Mouse (Mus musculus) layer of hippocampus, adult 11-12 months (tissue): ENCODE results near the gene Ncam1.

Source experiments
- DNase-seq: peaks from one replicate; pipeline ENCODE4 v3.0.0; 2022; ENCODE audit warnings: low spot score

The Ncam1 gene

DNA sequence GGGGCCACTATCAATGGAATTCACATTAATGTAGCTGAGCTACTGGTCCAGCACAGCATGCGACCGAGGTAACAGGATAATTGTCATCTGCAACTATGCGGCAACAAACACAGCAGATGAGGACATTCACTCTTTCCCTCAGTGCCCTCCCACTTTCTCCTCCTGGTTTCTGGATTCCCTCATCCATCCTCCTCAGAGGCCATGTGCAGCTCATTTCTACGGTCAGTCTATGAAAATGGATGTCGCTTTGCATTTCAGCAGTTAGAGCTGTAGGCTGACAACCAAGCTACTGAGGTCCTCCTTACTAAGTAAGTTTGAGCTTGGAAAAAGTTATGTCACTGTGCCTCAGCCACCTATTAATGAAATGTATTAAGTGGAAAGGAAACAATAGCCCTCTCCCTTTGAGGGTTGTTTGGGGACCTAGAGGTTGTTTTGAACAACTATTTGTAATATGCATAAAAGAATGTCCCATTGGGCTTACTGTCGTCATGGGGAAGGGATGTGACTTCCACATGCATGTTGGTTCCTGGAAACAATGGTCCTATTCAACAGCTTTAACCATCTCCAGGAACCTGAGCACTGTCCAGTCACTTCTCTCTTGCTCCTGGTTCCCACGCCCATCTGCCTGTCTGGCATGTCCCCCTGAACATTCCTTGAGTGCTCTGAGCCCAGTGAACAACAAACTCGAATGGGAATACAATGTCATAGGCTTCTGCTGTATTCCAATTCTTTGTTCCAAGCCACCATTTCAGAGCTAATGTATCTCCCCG, 122.8 kb downstream of the Ncam1 start:
- DNase-seq: no peak

- no peak for DNase-seq
Observed at GRCm38 (mm10) chr9:49672646-49673199, 126.0 kb downstream of the Ncam1 start.

DNA sequence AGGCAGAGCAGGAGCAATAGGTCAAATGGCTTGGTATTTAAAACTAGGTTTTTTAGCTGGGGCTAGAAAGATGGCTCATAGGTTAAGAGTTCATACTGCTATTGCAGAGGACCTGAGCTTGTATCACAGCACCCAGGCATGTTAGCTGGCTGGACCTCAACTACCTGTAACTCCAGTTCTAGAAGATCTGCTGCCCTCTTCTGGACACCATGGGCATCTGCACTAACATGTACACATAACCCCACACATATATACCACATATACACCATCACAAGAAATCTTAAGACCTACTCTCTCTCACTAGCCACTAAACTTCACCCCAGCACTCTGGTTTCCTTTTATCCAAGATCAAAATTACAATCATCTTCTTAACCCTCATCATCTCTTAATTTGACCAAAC, 131.7 kb downstream of the Ncam1 start:
- no peak for DNase-seq

DNA sequence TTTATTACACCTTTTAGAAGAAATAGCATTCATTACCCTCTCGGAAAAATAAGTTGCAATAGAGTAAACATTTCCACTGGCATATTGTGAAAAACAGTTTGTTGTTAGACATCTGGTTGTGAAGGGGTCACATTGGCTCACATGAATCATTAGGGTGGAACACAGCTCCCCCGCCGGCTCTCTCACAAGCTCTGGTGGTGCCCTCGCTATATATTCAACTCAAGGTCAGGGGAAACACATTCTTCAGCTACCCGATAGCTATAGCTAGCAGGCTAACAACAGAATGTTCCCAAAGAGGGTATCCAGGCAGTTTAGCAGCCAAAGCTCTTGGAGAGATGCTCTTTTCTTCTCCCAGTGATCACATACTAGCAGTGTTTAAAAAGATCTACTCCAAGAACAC, 133.4 kb downstream of the Ncam1 start:
- DNase-seq: no peak

DNA sequence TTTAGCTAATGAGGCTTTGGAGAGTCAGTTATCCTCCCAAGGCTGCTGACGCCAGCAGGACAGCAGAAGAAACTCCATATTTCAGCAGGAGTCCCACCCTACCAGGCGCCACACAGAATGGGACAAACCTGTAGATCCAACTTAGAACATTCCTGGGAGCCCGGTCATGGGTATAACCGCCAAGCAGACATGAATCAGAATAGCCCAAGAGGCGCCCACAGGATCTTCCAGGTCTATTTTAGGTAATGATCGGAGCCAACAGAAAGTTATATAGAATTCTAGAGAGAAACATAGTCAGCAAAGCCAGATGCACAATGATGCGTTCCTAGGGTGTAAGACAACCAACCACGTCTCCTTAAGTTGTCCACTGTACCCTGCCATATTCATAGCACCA, 134.8 kb downstream of the Ncam1 start:
- DNase-seq: no peak

- no peak for DNase-seq
Observed at GRCm38 (mm10) chr9:49662958-49663926, 135.5 kb downstream of the Ncam1 start.

DNA sequence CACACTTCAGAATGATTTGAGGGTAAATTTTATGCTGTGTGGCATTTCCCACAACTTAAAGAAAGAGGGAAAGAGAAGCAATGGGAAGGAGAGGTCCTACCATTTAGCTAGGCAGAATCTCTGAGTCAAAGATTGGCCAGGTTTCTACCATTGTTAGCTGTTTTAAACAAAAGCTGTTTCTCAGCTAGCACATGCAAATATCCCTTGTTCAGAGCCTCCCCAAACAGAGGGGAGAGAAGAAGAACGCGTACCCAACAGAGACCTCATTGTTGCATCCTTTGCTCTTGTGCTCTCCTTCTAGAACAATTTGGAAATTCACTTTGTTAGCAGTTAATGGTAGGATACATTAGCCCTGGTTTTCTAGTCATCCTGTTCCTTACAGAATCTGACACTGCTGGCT, 137.2 kb downstream of the Ncam1 start:
- DNase-seq: peak; percentile 32

DNA sequence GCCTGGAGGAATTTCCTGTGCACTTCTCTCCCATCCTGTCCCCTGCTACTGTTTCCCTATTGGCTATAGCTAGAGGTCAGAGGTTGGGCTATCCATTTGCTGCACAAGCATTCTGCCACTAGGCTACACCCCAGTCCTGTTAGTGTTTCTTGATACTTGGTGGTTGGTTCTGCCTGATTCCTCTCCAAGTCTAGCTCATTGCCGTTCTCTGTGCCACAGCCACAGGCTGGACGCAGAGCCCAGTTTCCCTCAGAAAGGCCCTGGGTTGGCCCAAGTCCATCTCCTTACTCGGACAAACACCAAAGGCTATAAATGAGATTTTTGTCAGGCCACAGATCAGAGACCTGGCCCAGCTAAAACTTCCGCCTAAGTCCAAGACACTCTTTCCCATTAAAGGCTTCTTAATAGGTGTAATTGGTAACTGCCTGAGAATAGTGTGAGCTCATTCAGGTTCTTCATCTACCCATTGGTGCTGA, 140.3 kb downstream of the Ncam1 start:
- DNase-seq: peak; percentile 70

DNA sequence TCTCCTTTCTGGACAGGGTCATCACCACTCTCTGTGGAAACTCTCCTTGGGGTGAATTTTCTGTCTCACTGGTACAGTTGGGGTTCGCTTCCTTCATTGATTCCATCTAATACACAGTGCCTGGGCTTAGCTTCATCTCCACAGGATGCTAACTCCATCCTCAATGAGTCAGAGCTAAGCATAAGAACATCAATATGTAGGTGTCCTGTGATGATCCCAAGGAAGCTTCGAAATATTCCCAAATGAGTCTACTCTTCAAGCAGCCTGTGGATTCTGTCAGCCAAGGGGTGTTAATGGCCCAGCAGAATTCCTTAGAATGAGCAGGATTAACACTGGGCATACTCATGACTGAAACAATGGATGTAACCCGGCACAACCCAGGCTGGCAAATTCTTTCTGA, 144.3 kb downstream of the Ncam1 start:
- no peak for DNase-seq

DNA sequence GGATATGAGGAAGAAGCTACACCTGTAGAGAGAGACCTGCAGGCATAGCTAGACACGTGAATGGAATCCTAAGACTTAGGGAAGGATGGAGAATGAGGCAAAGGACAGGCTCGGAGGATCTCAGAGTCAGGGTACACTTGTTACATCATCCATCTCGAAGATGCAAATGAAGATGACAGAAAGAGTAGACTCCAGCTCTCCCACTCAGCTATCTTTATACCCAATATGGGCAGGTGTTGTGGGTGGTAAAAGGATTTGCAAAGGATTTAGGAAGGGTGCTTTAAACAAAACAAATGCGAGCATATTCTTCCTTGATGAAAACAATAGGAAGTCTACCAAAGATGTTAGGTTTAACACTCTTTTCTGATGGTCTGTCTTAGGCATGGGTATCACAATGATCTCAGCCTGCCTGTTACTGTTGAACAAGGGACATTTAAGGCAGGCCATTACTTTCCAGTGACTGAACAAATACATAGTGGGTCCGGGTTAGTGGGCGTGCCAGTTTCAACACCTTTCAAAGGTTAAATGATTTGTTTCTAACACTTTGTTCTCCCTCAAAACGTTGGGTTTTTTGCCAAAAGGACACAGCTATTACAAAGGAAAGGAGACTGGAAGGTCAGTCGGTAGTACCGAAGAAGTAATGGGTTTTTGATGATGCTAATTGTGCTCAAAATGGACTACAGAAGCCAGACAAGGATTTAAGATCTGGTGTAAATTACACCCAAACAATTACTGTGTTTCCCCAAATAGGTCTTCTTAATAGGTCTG, 145.1 kb downstream of the Ncam1 start:
- no peak for DNase-seq

DNA sequence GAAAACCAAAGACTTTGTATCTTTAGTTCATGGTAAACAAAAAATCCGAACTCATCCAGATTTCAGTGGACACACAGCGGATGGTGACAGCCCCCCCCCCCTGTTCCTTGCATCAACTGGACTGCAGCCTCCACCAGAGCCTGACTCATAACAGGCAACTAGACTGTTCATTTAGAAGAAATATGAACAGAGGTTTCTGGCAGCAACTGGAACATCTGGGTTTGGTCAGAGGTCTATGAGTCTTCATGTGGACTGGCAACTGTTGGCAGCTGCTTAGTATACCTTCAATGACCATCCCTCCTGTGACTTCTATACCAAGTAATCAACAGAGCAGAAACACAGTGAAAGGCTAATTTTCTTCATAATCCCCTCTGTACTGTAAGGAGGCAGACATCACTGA, 154.4 kb downstream of the Ncam1 start:
- DNase-seq: no peak

GRCm38 (mm10) chr9:49640764-49641163, 158.0 kb downstream of the Ncam1 start:
- no peak for DNase-seq

GRCm38 (mm10) chr9:49640142-49640541, 158.6 kb downstream of the Ncam1 start:
- no peak for DNase-seq

GRCm38 (mm10) chr9:49637955-49638354, 160.8 kb downstream of the Ncam1 start:
- DNase-seq: no peak

DNA sequence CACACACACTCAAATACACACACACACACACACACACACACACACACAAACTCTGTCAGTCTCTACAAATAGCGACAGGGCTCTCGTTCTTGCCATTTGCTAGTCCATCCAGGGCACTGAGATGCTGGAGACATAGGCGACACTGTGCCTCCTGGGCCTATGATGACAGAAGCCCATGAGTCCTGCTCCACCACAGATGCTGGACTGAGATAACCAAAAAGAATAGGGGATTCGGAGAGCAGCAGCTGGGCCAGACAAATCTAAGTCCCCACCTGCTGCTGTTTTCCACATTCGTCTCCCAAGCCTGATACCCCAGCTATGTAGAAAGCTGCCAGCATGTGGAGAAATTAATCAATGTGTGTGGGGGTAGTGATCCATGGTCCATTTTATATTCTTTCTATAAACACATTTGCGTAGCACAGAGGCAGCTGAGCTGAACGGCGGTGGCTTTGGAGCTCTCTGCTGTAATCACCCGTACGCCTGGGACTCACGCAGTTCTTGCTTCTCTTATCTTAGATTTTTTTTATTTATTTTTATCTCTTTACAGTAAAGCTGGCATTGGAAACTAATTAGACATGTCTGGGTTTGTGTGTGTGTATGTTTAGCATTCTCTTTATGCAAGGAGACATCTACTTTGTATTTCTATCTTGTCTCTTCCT, 162.9 kb downstream of the Ncam1 start:
- no peak for DNase-seq

DNA sequence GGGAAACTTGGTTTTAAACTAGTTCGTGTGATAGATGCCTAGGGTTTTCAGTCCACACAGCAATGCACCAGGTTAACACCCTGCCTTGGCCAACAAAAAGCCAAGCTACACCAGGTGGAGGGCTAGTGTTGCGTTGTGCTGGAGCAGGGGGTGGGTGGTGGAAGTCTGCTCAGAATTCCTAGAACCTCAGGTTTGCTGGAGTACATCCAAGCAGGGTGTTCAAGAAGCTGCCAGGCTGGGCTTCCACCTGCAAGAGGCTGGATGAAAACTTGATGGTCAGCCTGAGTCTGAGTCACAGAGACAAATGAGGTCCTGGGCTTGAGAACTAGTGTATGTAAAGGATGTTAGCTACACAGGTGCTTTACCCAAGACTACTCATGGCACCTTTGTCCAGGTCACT, 166.1 kb downstream of the Ncam1 start:
- DNase-seq: no peak

- no peak for DNase-seq
Observed at GRCm38 (mm10) chr9:49630336-49630735, 168.4 kb downstream of the Ncam1 start.

- DNase-seq: no peak
Observed at GRCm38 (mm10) chr9:49624910-49625309, 173.8 kb downstream of the Ncam1 start.

DNA sequence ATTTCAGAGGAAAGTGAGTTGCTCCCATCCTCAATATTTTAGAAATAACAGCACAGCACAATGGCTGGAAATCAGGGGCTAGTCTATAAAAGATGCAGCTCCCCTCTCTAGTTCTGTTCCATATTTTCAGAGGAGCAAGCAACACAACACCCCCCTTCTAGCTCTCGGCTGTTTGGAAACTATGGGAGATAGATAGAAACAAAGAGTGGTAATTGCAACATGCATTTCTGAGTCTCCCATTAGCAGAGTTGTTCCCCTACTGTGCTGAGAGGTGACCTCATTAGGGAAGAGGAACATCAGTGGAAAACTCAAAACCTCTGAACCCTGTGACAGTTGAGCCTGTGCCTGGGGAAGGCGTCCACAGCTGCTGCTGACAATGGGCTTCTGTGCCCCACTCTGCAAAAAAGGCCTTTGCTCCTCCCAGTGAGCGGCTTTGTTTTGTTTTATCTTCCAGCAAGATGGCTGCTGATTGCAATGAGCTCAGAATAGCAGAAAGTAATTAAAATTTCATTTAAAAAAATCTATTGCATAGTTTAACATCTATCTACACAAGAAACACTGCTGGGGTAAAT, 174.7 kb downstream of the Ncam1 start:
- peak; percentile 55 for DNase-seq

DNA sequence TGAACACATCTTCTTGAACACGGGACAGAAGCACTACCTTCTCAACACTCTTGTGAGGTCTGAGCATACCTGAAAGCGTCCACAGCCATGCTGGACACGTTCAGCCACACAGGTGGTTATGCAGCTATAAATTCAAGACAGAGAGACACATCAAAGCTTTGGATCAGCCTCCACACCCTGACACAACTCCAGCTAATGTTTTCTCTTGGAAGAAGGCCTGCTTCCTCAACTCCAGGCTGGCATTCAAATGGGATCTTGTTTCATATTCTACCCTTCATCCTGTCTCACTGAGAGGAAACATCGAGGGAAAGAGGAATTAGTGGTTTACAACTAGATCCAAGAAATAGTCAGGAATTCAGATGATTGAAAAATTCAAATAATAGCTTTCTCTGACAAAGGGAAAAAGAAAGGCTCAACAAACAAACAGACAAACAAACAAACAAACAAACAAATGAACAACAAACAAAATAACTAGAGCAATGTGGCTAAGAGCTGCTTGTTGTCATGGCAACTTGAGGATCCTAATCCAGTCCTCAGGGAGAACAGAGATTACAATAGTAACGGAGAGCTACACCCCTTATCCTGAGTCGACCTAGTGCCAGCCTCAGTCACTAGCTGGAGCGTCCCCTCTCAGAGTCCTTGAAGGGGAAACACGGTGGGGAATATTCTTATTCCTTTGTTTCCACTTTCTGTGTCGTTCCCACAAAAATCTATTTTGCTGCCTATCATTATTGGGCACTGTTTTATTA, 175.6 kb downstream of the Ncam1 start:
- peak; percentile 22 for DNase-seq
